Mouse (Mus musculus) urinary bladder, postnatal 14 days (tissue): ENCODE measurements around the gene Fam160a2.
"Not testable (repeated sequence)": the region's sequence is repeated elsewhere in the genome, so short reads cannot be mapped to it uniquely, and the experiment has no call there.

Experiments
- DNase-seq: peaks from one replicate; pipeline ENCODE4 v3.0.0; 2021; ENCODE audit warnings: low spot score

The Fam160a2 gene

GRCm38 (mm10) chr7:105390236-105390635 lies 9.6 kb downstream of the Fam160a2 start:
- no peak for DNase-seq

GRCm38 (mm10) chr7:105387696-105388095 lies 12.2 kb downstream of the Fam160a2 start:
- no peak for DNase-seq

GRCm38 (mm10) chr7:105380329-105380728 lies 19.5 kb downstream of the Fam160a2 start:
- DNase-seq, result no peak

- DNase-seq, result no peak
Measured at GRCm38 (mm10) chr7:105374866-105375265, 25.0 kb downstream of the Fam160a2 start, which contains the start of gene Gm5901. Gene Gm5901 (plus strand): TSS chr7:105375038.

- DNase-seq, result no peak
Measured at GRCm38 (mm10) chr7:105373976-105374375, 25.9 kb downstream of the Fam160a2 start.

GRCm38 (mm10) chr7:105373509-105373908 lies 26.3 kb downstream of the Fam160a2 start:
- no peak for DNase-seq

- no peak for DNase-seq
Measured at GRCm38 (mm10) chr7:105372912-105373311, 26.9 kb downstream of the Fam160a2 start.

- no peak for DNase-seq
Measured at GRCm38 (mm10) chr7:105368521-105368920, 31.3 kb downstream of the Fam160a2 start.

GRCm38 (mm10) chr7:105367930-105368329 lies 31.9 kb downstream of the Fam160a2 start, which contains the start of gene Olfr692:
Gene Olfr692 (plus strand): TSS chr7:105368230.
- no peak for DNase-seq

GRCm38 (mm10) chr7:105367268-105367667 lies 32.6 kb downstream of the Fam160a2 start:
- DNase-seq, result no peak

- no peak for DNase-seq
Measured at GRCm38 (mm10) chr7:105361713-105362112, 38.1 kb downstream of the Fam160a2 start.

- not testable (repeated sequence) for DNase-seq
Measured at GRCm38 (mm10) chr7:105356487-105356886, 43.4 kb downstream of the Fam160a2 start.

GRCm38 (mm10) chr7:105356064-105356463 lies 43.8 kb downstream of the Fam160a2 start:
- DNase-seq, result not testable (repeated sequence)

- DNase-seq, result no peak
Measured at GRCm38 (mm10) chr7:105342752-105343151, 57.1 kb downstream of the Fam160a2 start.

- DNase-seq, result no peak
Measured at GRCm38 (mm10) chr7:105342170-105342569, 57.7 kb downstream of the Fam160a2 start, which contains the start of gene Olfr691. Gene Olfr691 (minus strand): TSS chr7:105342270.

- DNase-seq, result no peak
Measured at GRCm38 (mm10) chr7:105334004-105334403, 65.8 kb downstream of the Fam160a2 start, which contains the start of gene Olfr690. Gene Olfr690 (minus strand): TSS chr7:105334104.

- DNase-seq, result no peak
Measured at GRCm38 (mm10) chr7:105325302-105325701, 74.6 kb downstream of the Fam160a2 start.
